Mouse (Mus musculus) bone marrow macrophage, adult 2 months (primary cell): ENCODE measurements at regions not wholly inside any gene's neighbourhood (a gene's known extent, or its start where the extent isn't known, plus 50 kb on each side); places are given as distances from the start of the nearest gene placed in this dataset.
A peak's percentile ranks its signal among the peaks of the same experiment; 100 is the strongest.

Experiments
- H3K27ac ChIP-seq: 2 replicates; pipeline ENCODE4 v1.5.1; 2012; ENCODE audit warnings: low read depth, low read length; ENCODE audit not compliant: insufficient read depth
- H3K4me1 ChIP-seq: 2 replicates; pipeline ENCODE4 v1.6.1; 2012; ENCODE audit warnings: low read length; ENCODE audit not compliant: control insufficient read depth, insufficient read depth
- H3K4me3 ChIP-seq: 2 replicates; pipeline ENCODE4 v1.5.1; 2012; ENCODE audit warnings: mild to moderate bottlenecking, low read length, moderate library complexity; ENCODE audit not compliant: insufficient read depth
- CTCF ChIP-seq: IDR thresholded peaks from 2 replicates; pipeline ENCODE4 v1.5.1; 2012; ENCODE audit warnings: low read depth, mild to moderate bottlenecking, low read length, moderate library complexity
- POLR2A ChIP-seq: IDR thresholded peaks from 2 replicates; pipeline ENCODE4 v1.6.1; 2012; ENCODE audit warnings: mild to moderate bottlenecking, low read depth, low read length, borderline replicate concordance

DNA sequence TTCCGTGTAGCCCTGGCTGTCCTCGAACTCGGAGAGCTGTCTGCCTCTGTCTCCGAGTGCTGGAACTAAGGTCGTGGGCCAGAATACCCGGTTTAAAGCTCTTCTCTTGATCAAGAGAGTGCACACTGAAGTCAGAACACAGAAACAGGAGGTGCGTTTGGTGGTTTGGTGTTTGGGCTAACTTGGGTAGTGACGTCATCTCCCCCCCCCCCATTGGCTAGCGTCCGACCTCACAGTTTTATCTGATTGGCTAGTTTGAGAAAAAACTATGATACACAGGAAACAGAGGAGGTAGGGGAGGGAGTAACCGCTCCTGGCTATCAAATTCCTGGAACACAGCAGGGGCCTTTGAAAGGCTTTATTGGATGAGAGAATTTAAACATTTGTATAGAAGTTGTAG is 60.2 kb upstream of the Pim1 start:
- H3K27ac ChIP-seq = no peak overlapping the region
- H3K4me1 ChIP-seq = peaks cover 34% of the 10 kb centered on the region
- TF ChIP-seq CTCF (no peak), POLR2A (no peak)
- H3K4me3 ChIP-seq = no peak overlapping the region

DNA sequence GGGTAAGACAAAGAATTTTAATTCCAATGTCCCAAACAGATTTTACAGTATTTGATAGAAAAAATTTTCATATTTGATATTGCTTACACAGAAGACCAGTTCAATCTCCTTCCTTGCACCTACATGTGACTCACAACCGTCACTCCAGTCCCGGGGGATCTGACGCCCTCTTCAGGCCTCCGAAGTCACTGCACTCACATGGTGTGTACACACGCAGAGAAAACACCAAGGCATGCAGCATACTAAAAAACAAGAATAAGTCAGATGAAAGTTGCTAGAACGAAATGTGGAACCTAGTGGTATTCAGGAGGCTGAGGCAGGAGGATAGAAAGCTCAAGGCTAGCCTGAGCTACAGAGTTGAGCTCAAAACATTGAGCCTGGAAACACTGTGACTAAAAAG is 59.7 kb upstream of the Pim1 start:
- no peak overlapping the region for H3K4me3 ChIP-seq
- TF ChIP-seq CTCF = no peak
- no peak for TF ChIP-seq POLR2A
- H3K4me1 ChIP-seq = peaks cover 37% of the 10 kb centered on the region
- H3K27ac ChIP-seq = peak overlapping the region; percentile 99

- peak overlapping the region; percentile 99 for H3K27ac ChIP-seq
Observed at GRCm38 (mm10) chr17:29431553-29432297, 58.8 kb upstream of the Pim1 start.

DNA sequence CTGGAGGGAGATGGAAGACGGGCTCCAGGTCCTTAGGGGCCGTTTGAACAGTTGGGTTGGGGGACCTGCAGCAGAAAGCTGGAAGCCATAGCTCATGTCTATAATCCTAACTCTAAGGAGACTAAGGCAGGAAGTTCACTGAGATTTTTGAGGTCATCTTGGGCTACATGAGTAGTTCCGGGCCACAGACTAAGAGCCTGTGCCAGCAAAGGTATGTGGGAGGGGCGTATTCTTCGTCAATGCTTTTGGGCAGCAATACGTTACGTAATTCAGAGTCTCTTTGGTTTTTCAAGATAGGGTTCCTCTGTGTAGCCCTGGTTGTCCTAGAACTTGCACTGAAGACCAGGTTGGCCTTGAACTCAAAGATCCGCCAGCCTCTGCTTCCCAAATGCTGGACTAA is 57.9 kb upstream of the Pim1 start:
- H3K27ac ChIP-seq = peak overlapping the region; percentile 99
- peak overlapping the region; percentile 12 for H3K4me3 ChIP-seq
- H3K4me1 ChIP-seq = peaks cover 39% of the 10 kb centered on the region

More at GRCm38 (mm10) chr17:29431553-29432297, 58.8 kb upstream of the Pim1 start:
- H3K4me3 ChIP-seq = peak overlapping the region; percentile 12
- peaks cover 39% of the 10 kb centered on the region for H3K4me1 ChIP-seq
- TF ChIP-seq CTCF (no peak), POLR2A (no peak)

DNA sequence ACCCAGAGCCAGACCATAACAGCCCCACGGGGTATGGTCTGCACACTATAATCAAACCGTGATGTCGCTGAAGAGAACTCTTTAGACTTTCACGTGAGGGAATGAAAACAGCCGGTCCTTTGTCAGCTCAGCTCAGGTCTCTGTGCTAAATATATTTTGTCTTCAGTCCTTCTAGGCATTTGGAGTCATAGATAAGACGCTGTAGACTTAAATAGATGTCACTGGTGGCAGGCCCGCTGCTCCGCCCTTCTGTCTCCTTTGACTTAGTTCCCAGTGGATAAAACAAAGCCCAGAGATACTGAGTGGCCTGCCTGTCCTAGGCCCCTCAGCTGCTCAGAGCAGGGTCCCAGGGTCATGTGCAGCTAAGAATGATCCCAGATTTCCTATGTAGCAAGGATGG is 57.2 kb upstream of the Pim1 start:
- peak overlapping the region; percentile 90 for H3K4me3 ChIP-seq
- peak overlapping the region; percentile 99 for H3K27ac ChIP-seq
- TF ChIP-seq CTCF = no peak
- no peak for TF ChIP-seq POLR2A
- H3K4me1 ChIP-seq = peaks cover 39% of the 10 kb centered on the region

More for the DNA sequence above, 57.9 kb upstream of the Pim1 start:
- TF ChIP-seq POLR2A (no peak), CTCF (no peak)

DNA sequence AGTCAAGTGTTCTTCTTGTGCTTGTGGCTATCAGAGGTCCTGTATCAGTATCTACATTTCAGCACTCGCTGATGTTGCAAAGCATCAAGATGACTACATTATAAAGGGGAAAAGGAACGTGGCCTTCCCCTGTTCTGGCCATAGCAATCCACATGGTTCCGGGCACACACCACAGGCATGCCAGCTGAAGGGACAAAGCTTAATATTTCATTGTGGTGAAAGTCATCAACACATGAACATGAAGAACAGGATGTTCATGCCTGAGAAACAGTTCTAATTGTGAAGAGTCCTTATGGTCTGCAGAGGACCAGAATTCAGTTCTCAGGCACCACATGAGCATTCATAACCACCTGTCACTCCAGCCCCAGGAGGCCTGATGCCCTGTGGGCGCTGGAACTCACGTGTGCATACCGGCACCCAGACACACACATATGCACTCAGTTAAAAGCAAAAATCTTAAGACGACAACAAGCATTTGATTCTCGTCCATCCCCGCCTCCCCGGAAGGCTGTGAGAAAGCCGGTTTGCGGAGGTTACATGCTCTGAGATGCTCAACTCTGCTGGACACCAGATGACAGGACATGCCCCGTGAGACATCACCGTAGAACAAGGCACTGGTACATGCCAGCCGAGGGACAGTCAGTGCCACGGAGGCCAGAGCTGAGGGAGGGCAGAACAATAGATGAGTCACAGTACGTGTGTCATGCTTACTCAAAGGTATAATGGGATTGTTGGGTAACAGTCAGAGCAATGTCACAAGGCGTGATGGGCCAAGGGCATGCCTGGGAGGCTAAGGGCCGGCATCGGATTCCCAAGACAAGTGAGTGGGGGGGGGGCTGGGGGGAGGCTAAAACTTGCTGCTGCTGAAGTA is 56.2 kb upstream of the Pim1 start:
- no peak for TF ChIP-seq POLR2A
- no peak for TF ChIP-seq CTCF
- H3K4me3 ChIP-seq = peak overlapping the region; percentile 90
- H3K4me1 ChIP-seq = peaks cover 37% of the 10 kb centered on the region
- H3K27ac ChIP-seq = peak overlapping the region; percentile 99

- Histone ChIP-seq H3K27ac (peak overlapping the region; percentile 99), H3K4me1 (peaks cover 46% of the 10 kb centered on the region), H3K4me3 (peak overlapping the region; percentile 90)
- TF ChIP-seq CTCF = no peak
- 0 out of 2 replicates have a peak, but pooled peaks have one; percentile 19 for TF ChIP-seq POLR2A
Observed at GRCm38 (mm10) chr17:29435345-29436006, 55.1 kb upstream of the Pim1 start.

- Histone ChIP-seq H3K4me3 (peak overlapping the region; percentile 71), H3K27ac (peak overlapping the region; percentile 99), H3K4me1 (peaks cover 47% of the 10 kb centered on the region)
Observed at GRCm38 (mm10) chr17:29436484-29436870, 54.1 kb upstream of the Pim1 start.

GRCm38 (mm10) chr17:29436871-29437534 is 53.5 kb upstream of the Pim1 start:
- peaks cover 49% of the 10 kb centered on the region for H3K4me1 ChIP-seq
- TF ChIP-seq POLR2A = no peak
- TF ChIP-seq CTCF = no peak
- H3K4me3 ChIP-seq = peak overlapping the region; percentile 71
- H3K27ac ChIP-seq = peak overlapping the region; percentile 99
